In genomic region chr16:91227760-91228043, GRCm38 (mm10) we compare ENCODE assay signal across 18 mouse cellular contexts. TPM values are rescaled to one million over a fixed set of nuclear protein-coding genes. Genes with fewer than 3 reads are reported as not detected.
A peak's percentile ranks its signal among the peaks of the same experiment; 100 is the strongest.
DNase-seq lines count a peak whose midpoint lies in the region; ATAC-seq lines count a peak whose summit lies in the region.
"Had no signal": no experiment of that assay in that cellular context is flagged by ENCODE, and none has a peak within 500 bp of the region (broad histone marks: within the 10 kb centered on the region; RNA-seq: fewer than 3 reads in every experiment).

No protein-coding gene starts in this region.

- peaks cover 42% of the 10 kb centered on the region for H3K4me1 ChIP-seq in embryonic facial prominence, embryonic 15.5 days
- H3K4me1 ChIP-seq in hindbrain, embryonic 12.5 days = peaks cover 24% of the 10 kb centered on the region
- peaks cover 22% of the 10 kb centered on the region for H3K4me1 ChIP-seq in midbrain, embryonic 14.5 days (ENCODE audit: control insufficient read depth, insufficient read depth, low read length)

- no peak for ATAC-seq in embryonic facial prominence, embryonic 15.5 days (ENCODE audit: insufficient number of reproducible peaks, low FRiP score, low TSS enrichment, low read depth)
- no peak for ATAC-seq in hindbrain, embryonic 12.5 days (ENCODE audit: low FRiP score)
- ATAC-seq in midbrain, embryonic 14.5 days (ENCODE audit: low FRiP score, low TSS enrichment) = no peak
- ATAC-seq in inflammation-experienced regulatory T-cells, adult 6 months = no peak

- H3K9me3 ChIP-seq in embryonic facial prominence, embryonic 15.5 days (replicated peaks) = no peaks in the 10 kb centered on the region
- H3K9me3 ChIP-seq in hindbrain, embryonic 12.5 days (replicated peaks) = no peaks in the 10 kb centered on the region
- H3K9me3 ChIP-seq in midbrain, embryonic 14.5 days (ENCODE audit: control insufficient read depth, low read length) = no peaks in the 10 kb centered on the region
- H3K9me3 ChIP-seq: embryonic facial prominence, embryonic 13.5 days; heart, embryonic 13.5 days; limb, embryonic 12.5 days had no signal

- WGBS in embryonic facial prominence, embryonic 15.5 days = 3% methylated on average over 6 of the region's 6 CpGs
- WGBS in hindbrain, embryonic 12.5 days = 2% methylated on average over 6 of the region's 6 CpGs
- 0% methylated on average over 6 of the region's 6 CpGs for WGBS in midbrain, embryonic 14.5 days

- peak; percentile 44 for DNase-seq in R1 (ENCODE audit: low read depth, low spot score)
- DNase-seq in midbrain, embryonic 14.5 days = no peak
- no peak for DNase-seq in cerebellum, postnatal 36 days
- no peak for DNase-seq in ovary, postnatal 36 days (ENCODE audit: low spot score)
- DNase-seq in gastrocnemius, postnatal 10 days = no peak
- DNase-seq: cerebellum, adult 18-20 months; thymus, adult 18-20 months had no signal

- H3K27me3 ChIP-seq in embryonic facial prominence, embryonic 15.5 days = peaks cover 99% of the 10 kb centered on the region
- H3K27me3 ChIP-seq in hindbrain, embryonic 12.5 days = peaks cover 100% of the 10 kb centered on the region
- H3K27me3 ChIP-seq in midbrain, embryonic 14.5 days (ENCODE audit: control insufficient read depth, insufficient read depth, low read length) = peaks cover 98% of the 10 kb centered on the region

- H3K36me3 ChIP-seq in embryonic facial prominence, embryonic 15.5 days = no peaks in the 10 kb centered on the region
- H3K36me3 ChIP-seq in hindbrain, embryonic 12.5 days = no peaks in the 10 kb centered on the region
- H3K36me3 ChIP-seq in midbrain, embryonic 14.5 days (ENCODE audit: control insufficient read depth, insufficient read depth, low read length) = no peaks in the 10 kb centered on the region
- H3K36me3 ChIP-seq: embryonic facial prominence, embryonic 13.5 days; heart, embryonic 13.5 days; limb, embryonic 12.5 days had no signal

- H3K4me2 ChIP-seq in embryonic facial prominence, embryonic 15.5 days (replicated peaks) = no peak overlapping the region
- H3K4me2 ChIP-seq in hindbrain, embryonic 12.5 days (replicated peaks) = 0 out of 2 replicates have a peak overlapping the region, but pooled peaks have one; percentile 44
- peak overlapping the region; percentile 8; the same call in 1 of the 2 replicates for H3K4me2 ChIP-seq in midbrain, embryonic 14.5 days (ENCODE audit: low read length)

- peak overlapping the region; percentile 18; the same call in 1 of the 2 replicates for H3K4me3 ChIP-seq in embryonic facial prominence, embryonic 15.5 days (replicated peaks)
- peak overlapping the region; percentile 28; the same call in 1 of the 2 replicates for H3K4me3 ChIP-seq in hindbrain, embryonic 12.5 days
- peak overlapping the region; percentile 28 for H3K4me3 ChIP-seq in midbrain, embryonic 14.5 days (replicated peaks; ENCODE audit: low read depth, low read length)
- H3K4me3 ChIP-seq: myocyte had no signal

- H3K9ac ChIP-seq in embryonic facial prominence, embryonic 15.5 days = no peak overlapping the region
- no peak overlapping the region for H3K9ac ChIP-seq in hindbrain, embryonic 12.5 days
- H3K9ac ChIP-seq in midbrain, embryonic 14.5 days (replicated peaks; ENCODE audit: low read length) = no peak overlapping the region
- H3K9ac ChIP-seq: embryonic facial prominence, embryonic 13.5 days; heart, embryonic 13.5 days; limb, embryonic 12.5 days had no signal

- H3K27ac ChIP-seq in embryonic facial prominence, embryonic 15.5 days (replicated peaks) = no peak overlapping the region
- no peak overlapping the region for H3K27ac ChIP-seq in hindbrain, embryonic 12.5 days
- H3K27ac ChIP-seq in midbrain, embryonic 14.5 days (replicated peaks; ENCODE audit: low read depth, low read length) = no peak overlapping the region
- H3K27ac ChIP-seq: embryonic facial prominence, embryonic 13.5 days; heart, embryonic 13.5 days; limb, embryonic 12.5 days; macrophage had no signal

RNA-seq across cellular contexts. Expression of gene Olig2, which starts 2.4 kb away (rescaled TPM):
- polyA plus RNA-seq in embryonic facial prominence, embryonic 15.5 days (2015; fragmentation: Nextera tagmentation; extraction: Ambion mirVana) = 1.4 and 3.2 TPM in 2 replicates
- polyA plus RNA-seq in hindbrain, embryonic 12.5 days (2016; fragmentation: Nextera tagmentation; extraction: Ambion mirVana) = 2.8 and 3.4 TPM in 2 replicates
- polyA plus RNA-seq in midbrain, embryonic 14.5 days (2014; fragmentation: Nextera tagmentation; extraction: Ambion mirVana) = 5.6 and 7.8 TPM in 2 replicates
- not detected for total RNA-seq in gastrocnemius, postnatal 10 days (2021)
- not detected for polyA plus RNA-seq in inflammation-experienced regulatory T-cells, adult 6 months (2017; shearing (Covaris generic))
- total RNA-seq: gastrocnemius, adult 18-20 months had no signal
- polyA plus RNA-seq: heart, embryonic 13.5 days; kidney, embryonic 16.5 days; limb, embryonic 12.5 days; liver, embryonic 16.5 days; macrophage; myocyte had no signal

RNA-seq across cellular contexts. Expression of gene Olig1, which starts 41.9 kb away (rescaled TPM):
- 3.8 and 6.4 TPM in 2 replicates for polyA plus RNA-seq in embryonic facial prominence, embryonic 15.5 days (2015; fragmentation: Nextera tagmentation; extraction: Ambion mirVana)
- polyA plus RNA-seq in hindbrain, embryonic 12.5 days (2016; fragmentation: Nextera tagmentation; extraction: Ambion mirVana) = 2.7 and 5.2 TPM in 2 replicates
- 43.7 and 57.0 TPM in 2 replicates for polyA plus RNA-seq in midbrain, embryonic 14.5 days (2014; fragmentation: Nextera tagmentation; extraction: Ambion mirVana)
- under 1 TPM; 0.28 to 0.38 TPM for total RNA-seq in gastrocnemius, postnatal 10 days (2021)
- polyA plus RNA-seq in inflammation-experienced regulatory T-cells, adult 6 months (2017; shearing (Covaris generic)) = not detected
- total RNA-seq: gastrocnemius, adult 18-20 months had no signal
- polyA plus RNA-seq: heart, embryonic 13.5 days; macrophage; myocyte had no signal
